Mouse (Mus musculus): ENCODE results near the gene Jarid2.
A peak's percentile ranks its signal among the peaks of the same experiment; 100 is the strongest.

The Jarid2 gene

GRCm38 (mm10) chr13:44960542-44961291, 231.4 kb downstream of the Jarid2 start:
- peak; percentile 70 for DNase-seq (ENCODE audit: inconsistent ontology term)

Measured in Muller cell, postnatal 12 days (primary cell).